Mouse (Mus musculus) stomach, embryonic 14.5 days (tissue): ENCODE data around the gene Xpr1. TPM values are rescaled to one million over a fixed set of nuclear protein-coding genes. Genes with fewer than 3 reads are reported as not detected.
A peak's percentile ranks its signal among the peaks of the same experiment; 100 is the strongest.

ENCODE experiments used
- ATAC-seq: fragments of 200-750 bp; cut with Nextera tagmentation; 2 replicates; pipeline ENCODE4 v1.8.0; 2017; ENCODE audit warnings: low read depth, moderate TSS enrichment; ENCODE audit not compliant: insufficient number of reproducible peaks, insufficient read depth, low FRiP score
- H3K27ac ChIP-seq: fragments of 300-500 bp; sonication (generic); 2 replicates; pipeline ENCODE4 v1.5.1; 2014; ENCODE audit warnings: mild to moderate bottlenecking, low read length, moderate library complexity, mixed read lengths
- H3K27me3 ChIP-seq: fragments of 300-500 bp; sonication (generic); 2 replicates; pipeline ENCODE4 v1.6.1; 2014; ENCODE audit warnings: low read length, control low read depth, mixed read lengths; ENCODE audit not compliant: control insufficient read depth, insufficient read depth
- H3K36me3 ChIP-seq: fragments of 300-500 bp; sonication (generic); 2 replicates; pipeline ENCODE4 v1.6.1; 2014; ENCODE audit warnings: mild to moderate bottlenecking, control low read depth, low read length, moderate library complexity, mixed read lengths; ENCODE audit not compliant: control insufficient read depth, insufficient read depth
- H3K4me1 ChIP-seq: fragments of 300-500 bp; sonication (generic); 2 replicates; pipeline ENCODE4 v1.6.1; 2014; ENCODE audit warnings: low read length, control low read depth, mixed read lengths; ENCODE audit not compliant: control insufficient read depth, insufficient read depth
- H3K4me2 ChIP-seq: fragments of 300-500 bp; sonication (generic); replicated peaks from 2 replicates; pipeline ENCODE4 v1.6.1; 2014; ENCODE audit warnings: low read depth, low read length, control low read depth
- H3K4me3 ChIP-seq: fragments of 300-500 bp; sonication (generic); 2 replicates; pipeline ENCODE4 v1.5.1; 2014; ENCODE audit warnings: low read depth, low read length, control low read depth
- H3K9ac ChIP-seq: fragments of 300-500 bp; sonication (generic); replicated peaks from 2 replicates; pipeline ENCODE4 v1.6.1; 2014; ENCODE audit warnings: low read depth, mild to moderate bottlenecking, control low read depth, low read length, moderate library complexity, mixed read lengths
- H3K9me3 ChIP-seq: fragments of 300-500 bp; sonication (generic); 2 replicates; pipeline ENCODE4 v1.6.1; 2016; ENCODE audit warnings: low read depth, low read length, control low read depth; ENCODE audit not compliant: control insufficient read depth
- WGBS: fragments of 180-500 bp; shearing (Covaris S2); extraction: QIAGEN DNeasy Blood & Tissue Kit; methylation state at CpG from one replicate; pipeline ENCODE4 v1.1.7; 2014; 5-methylcytosine and 5-hydroxymethylcytosine counted together
- microRNA-seq: library from miRNA; unstranded; fragments of <30 nt; microRNA quantifications from one replicate; pipeline ENCODE4, GENCODE M21; 2016
- polyA plus RNA-seq: library from polyadenylated mRNA; unstranded; fragments of >200 nt; fragmentation: Nextera tagmentation; extraction: Ambion mirVana; gene quantifications from 2 replicates; pipeline ENCODE4 v1.2.1, GENCODE M21; 2014

Xpr1 gene
- polyA plus RNA-seq, 1 experiment from 2014 or later = 12.5 TPM

- Histone ChIP-seq H3K4me3 (no peak overlapping the region), H3K4me1 (peaks cover 50% of the 10 kb centered on the region), H3K36me3 (no peaks in the 10 kb centered on the region), H3K27me3 (no peaks in the 10 kb centered on the region), H3K27ac (peak overlapping the region; percentile 88; the same call in 1 of the 2 replicates), H3K9ac (no peak overlapping the region), H3K9me3 (no peaks in the 10 kb centered on the region), H3K4me2 (no peak overlapping the region)
- ATAC-seq = no peak
- 78% methylated on average over 9 of the region's 9 CpGs for WGBS
These were observed 183.8 kb downstream of the Xpr1 start for GRCm38 (mm10) chr1:155233378-155233777.

GRCm38 (mm10) chr1:155232786-155233185, 184.4 kb downstream of the Xpr1 start:
- WGBS = 58% methylated on average over 6 of the region's 6 CpGs
- Histone ChIP-seq H3K9me3 (no peaks in the 10 kb centered on the region), H3K27me3 (no peaks in the 10 kb centered on the region), H3K27ac (no peak overlapping the region; the same call in 1 of the 2 replicates), H3K9ac (no peak overlapping the region), H3K4me1 (peaks cover 50% of the 10 kb centered on the region), H3K4me2 (no peak overlapping the region), H3K4me3 (no peak overlapping the region), H3K36me3 (no peaks in the 10 kb centered on the region)
- ATAC-seq = no peak

GRCm38 (mm10) chr1:155232385-155232784, 184.8 kb downstream of the Xpr1 start:
- H3K27me3 ChIP-seq = no peaks in the 10 kb centered on the region
- H3K4me3 ChIP-seq = no peak overlapping the region
- no peak overlapping the region; the same call in 1 of the 2 replicates for H3K27ac ChIP-seq
- no peaks in the 10 kb centered on the region for H3K36me3 ChIP-seq
- WGBS = 62% methylated on average over 12 of the region's 12 CpGs
- H3K9me3 ChIP-seq = no peaks in the 10 kb centered on the region
- no peak overlapping the region for H3K9ac ChIP-seq
- peaks cover 50% of the 10 kb centered on the region for H3K4me1 ChIP-seq
- no peak for ATAC-seq
- no peak overlapping the region for H3K4me2 ChIP-seq

GRCm38 (mm10) chr1:155229464-155230411, 187.5 kb downstream of the Xpr1 start:
- Histone ChIP-seq H3K9me3 (no peaks in the 10 kb centered on the region), H3K36me3 (no peaks in the 10 kb centered on the region), H3K27me3 (no peaks in the 10 kb centered on the region), H3K27ac (peak overlapping the region; percentile 30; the same call in 1 of the 2 replicates), H3K4me3 (no peak overlapping the region), H3K4me1 (peaks cover 31% of the 10 kb centered on the region), H3K4me2 (no peak overlapping the region), H3K9ac (no peak overlapping the region)
- ATAC-seq = 0 out of 2 replicates have a peak, but pooled peaks have one; percentile 3
- WGBS = 40% methylated on average over 14 of the region's 14 CpGs

Small RNAs within 50 kb of the gene (microRNA-seq; reads per million reads assigned to microRNA genes)
- not detected for gene Gm22569

Other genes starting within 250 kb of the Xpr1 start
- 3.3 and 3.8 TPM in 2 replicates for gene BC034090, start 173.0 kb downstream of the Xpr1 start, polyA plus RNA-seq
- gene Acbd6, start 140.7 kb upstream of the Xpr1 start, polyA plus RNA-seq = 68.6 and 69.1 TPM in 2 replicates